Mouse (Mus musculus) kidney, adult 18-20 months (tissue): ENCODE data around the gene Coq10a.
A peak's percentile ranks its signal among the peaks of the same experiment; 100 is the strongest.

Experiments used
- DNase-seq: peaks from one replicate; pipeline ENCODE4 v3.0.0; 2021

The Coq10a gene

GRCm38 (mm10) chr10:128382482-128382881, 13.7 kb upstream of the Coq10a start:
- DNase-seq = no peak

DNA sequence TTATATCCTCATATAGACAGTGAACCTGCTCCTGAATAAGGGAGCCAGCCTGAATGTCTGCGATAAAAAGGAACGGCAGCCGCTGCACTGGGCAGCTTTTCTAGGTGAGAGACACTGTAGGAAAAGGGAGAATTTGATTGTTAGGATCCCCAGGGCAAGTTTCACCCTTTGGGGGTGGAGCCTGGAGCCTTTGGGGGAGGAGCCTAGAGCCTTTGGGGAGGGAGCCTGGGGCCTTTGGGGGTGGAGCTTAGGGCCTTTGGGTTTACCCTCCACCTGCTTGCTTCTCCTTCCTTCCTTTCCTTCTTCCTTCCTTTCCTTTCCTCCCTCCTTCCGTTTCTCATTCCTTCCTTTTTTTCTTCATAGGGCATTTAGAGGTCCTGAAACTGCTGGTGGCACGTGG, 11.8 kb upstream of the Coq10a start:
- peak; percentile 32 for DNase-seq

DNA sequence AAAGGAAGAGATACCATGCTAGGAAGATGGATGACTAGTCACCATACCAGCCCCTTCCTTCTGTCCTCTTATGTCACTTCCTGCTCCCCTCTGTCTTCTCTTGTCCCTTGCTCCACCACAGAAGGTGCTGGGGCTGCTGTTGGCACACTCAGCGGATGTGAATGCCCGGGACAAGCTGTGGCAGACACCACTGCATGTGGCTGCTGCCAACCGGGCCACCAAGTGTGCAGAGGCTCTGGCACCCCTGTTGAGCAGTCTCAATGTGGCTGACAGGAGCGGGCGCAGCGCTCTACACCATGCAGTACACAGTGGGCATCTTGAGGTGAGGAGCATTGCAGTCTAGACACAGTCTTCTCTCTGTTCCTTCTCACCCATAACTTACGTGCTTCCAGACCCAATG, 10.5 kb upstream of the Coq10a start:
- no peak for DNase-seq

DNA sequence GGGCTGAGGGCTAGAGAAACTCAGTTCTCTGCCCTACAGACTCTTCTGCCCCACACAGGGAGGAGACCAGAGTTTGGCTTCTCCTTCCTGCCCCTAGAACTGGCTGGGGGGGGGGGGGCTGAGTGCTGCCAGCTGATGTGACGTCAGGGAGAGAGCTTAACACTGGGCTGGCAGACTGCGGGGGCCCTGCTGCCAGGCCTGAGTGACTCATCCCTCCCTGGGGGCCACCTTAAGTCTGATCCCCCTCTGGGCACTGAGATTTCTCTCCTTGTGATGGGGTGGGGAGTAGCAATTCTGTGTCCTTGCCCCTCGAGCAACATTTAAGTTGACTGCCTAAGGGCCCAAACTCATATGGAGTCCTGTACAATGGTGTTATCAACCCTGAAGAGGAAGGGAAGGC, 9.7 kb upstream of the Coq10a start:
- no peak for DNase-seq

GRCm38 (mm10) chr10:128377940-128378448, 9.2 kb upstream of the Coq10a start:
- DNase-seq = no peak

DNA sequence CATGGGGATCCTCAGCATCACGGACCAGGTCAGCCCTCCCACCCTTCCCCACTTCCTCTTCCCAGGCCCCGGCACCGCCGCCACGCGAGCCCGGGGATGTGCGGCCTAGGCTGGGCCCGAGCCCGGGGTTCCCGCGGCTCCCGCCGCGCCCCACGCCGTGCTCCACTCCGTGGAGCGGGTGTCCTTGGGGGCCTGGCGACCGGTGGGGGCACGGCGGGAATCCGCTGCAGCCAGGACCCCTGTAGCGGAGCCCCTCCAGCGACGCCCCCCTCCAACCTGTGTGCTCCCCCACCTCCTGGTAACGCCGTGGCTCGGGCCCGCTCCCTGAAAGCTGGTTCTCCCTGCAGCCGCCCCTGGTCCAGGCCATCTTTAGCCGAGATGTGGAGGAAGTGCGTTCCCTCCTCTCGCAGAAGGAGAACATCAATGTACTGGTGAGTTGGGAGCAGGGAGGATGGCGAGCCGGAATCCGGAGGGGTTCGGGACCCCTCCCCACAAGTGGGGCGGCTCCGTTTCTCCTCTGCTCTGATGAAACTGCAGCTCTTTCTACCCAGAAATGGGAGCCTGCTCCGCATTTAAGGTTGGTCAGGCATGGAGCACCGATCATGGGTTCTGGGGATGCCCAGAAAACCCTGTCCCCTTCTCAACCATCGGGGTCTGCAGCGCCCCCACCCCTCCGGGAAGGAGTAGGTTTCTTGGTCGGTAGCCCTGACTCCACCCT, 8.6 kb upstream of the Coq10a start:
- no peak for DNase-seq

DNA sequence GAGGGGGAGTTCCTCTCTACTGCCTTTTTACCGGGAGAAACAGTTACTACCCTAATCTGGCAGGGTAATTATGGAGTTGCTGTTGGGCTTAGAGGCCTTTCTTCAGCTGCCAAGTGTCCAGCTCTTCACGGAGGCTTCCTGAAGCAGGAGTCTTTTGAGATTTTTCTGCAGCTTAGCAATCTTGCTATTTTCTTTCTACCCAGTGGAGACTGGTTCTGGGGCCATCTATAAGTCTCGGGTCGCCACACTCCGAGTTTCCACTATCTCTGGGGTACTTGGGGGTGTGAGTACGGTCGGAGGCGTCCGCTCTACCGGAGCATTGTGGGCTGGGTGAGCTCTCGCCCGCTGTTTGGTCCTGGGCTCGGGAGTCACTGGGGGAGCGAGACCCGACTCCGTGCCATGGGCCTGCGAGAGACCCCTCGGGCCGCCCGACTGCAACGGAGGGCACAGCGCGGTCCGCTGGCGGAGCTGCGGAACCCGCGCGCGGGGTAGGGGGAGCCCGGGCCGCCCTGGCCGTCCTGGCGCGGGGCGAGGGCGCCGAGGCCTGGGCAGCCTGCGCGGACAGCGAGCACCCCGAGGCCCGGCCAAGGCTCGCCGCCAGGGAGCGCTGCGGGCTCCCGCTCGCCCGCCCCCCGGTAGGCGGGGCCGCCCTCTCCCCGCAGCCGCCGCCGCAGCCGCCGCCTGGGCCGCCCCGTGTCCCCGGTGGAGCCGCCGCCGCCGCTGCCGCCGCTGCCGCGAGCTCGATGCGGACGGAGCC, 7.8 kb upstream of the Coq10a start, which contains the start of gene Ankrd52:
Ankrd52 (plus strand) TSS at position 661 of the 757 bp plus-strand sequence.
- peak; percentile 91 for DNase-seq

DNA sequence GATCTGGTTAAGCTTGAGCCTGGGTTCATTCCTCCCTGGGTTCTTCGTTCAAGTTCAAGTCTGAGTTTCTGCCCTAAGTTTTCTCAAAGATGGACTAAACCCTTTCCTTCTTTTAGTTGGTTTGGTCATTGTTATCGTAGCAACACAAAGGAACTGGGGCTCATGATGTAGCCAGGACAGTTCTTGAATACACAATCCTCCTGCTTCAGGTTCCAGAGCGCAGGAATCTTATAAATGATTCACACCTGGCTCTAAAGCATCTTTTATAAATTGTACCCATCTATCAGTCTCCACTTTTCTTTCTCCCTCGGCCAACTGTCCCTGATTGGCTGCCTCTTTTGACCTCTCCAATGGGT, 7.3 kb upstream of the Coq10a start:
- DNase-seq = no peak

DNA sequence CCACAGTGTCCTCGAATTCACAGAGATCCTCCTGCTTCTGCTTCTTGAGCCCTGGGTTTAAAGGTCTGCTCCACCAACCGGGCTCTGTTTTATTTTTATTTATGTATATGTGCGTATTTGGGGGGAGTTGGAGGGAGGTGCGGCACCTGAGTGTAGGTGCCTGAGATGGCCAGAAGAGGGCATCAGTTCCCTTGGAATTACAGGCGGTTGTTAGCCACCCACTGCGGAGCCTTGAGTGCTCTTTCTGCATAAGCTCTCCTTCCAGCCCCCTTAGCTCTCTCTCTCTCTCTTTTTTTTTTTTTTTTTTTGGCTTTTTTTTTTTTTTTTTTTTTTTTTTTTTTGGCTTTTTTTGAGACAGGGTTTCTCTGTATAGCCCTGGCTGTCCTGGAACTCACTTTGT, 5.6 kb upstream of the Coq10a start:
- DNase-seq = no peak

- DNase-seq = no peak
Observed at GRCm38 (mm10) chr10:128372989-128373748, 4.4 kb upstream of the Coq10a start.

DNA sequence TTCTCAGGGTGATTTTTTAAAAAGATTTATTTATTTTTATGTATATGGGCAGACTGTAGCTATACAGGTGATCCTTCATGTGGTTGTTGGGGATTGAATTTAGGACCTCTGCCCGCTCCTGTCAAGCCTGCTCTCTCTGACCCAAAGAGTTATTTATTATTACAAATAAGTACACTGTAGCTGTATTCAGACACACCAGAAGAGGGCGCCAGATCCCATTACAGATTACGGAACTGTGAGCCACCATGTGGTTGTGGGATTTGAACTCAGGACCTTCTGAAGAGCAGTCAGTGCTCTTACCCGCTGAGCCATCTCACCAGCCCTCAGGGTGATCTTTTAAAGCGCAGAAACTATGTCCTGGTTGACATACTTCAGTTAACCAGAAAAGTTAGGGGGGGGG, 3.3 kb upstream of the Coq10a start:
- no peak for DNase-seq

GRCm38 (mm10) chr10:128370601-128371000, 1.8 kb upstream of the Coq10a start:
- no peak for DNase-seq

DNA sequence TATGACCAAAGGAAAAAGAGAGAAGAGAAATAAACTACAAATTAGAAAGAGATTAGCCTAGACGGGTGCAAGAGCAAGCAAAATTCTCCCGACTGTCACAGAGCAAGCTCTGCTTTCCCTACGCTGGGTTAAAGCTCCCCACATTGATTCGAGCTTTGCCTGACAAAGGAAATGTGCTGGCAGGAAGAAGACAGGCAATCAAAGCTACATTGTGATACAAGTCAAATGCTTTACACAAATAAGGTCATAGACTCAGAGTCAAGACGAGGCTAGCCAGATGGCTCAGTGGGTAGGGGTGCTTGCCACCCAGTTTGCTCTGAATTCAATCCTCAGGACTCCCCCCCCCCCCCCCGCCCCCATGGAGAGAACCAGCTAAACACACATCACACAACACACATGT, 1.2 kb upstream of the Coq10a start:
- DNase-seq = no peak

- DNase-seq = no peak
Observed at GRCm38 (mm10) chr10:128369599-128369998, 802 bp upstream of the Coq10a start.

DNA sequence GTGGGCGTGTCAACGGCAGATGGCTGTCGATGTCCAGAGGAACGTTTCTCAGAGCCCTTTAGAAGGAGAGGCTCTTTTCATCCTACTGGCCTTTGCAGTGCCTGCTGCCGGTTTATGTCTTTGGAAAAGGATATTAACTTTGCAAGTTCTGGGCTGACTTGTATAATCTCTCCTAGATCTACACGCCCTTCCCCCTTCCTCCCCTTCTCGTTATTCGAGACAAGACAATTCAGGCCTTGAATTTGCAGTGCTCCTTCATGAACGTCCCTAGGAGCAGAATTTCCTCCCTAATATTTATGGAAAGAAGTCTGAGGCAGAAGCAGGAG, 384 bp upstream of the Coq10a start:
- DNase-seq = no peak

- no peak for DNase-seq
Observed at GRCm38 (mm10) chr10:128367899-128368401, 847 bp downstream of the Coq10a start.

GRCm38 (mm10) chr10:128362568-128362967, 6.2 kb downstream of the Coq10a start:
- DNase-seq = peak; percentile 30

GRCm38 (mm10) chr10:128361836-128362235, 7.0 kb downstream of the Coq10a start:
- DNase-seq = no peak

DNA sequence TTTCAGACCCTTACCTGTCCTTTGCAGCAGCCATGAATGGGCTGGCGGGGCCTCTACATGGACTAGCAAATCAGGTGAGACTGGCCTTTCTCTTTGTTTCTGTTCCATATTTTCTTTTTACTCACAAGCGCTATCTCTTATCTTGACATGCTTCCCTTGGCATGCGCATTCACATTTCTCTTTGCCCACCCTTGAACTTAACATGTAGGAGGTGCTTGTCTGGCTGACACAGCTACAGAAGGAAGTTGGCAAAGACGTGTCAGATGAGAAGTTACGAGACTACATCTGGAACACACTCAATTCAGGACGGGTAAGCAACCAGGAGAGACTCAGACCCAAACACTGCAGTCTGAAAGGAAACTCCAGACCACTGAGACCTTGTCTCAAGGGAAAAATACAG, 9.6 kb downstream of the Coq10a start:
- no peak for DNase-seq

DNA sequence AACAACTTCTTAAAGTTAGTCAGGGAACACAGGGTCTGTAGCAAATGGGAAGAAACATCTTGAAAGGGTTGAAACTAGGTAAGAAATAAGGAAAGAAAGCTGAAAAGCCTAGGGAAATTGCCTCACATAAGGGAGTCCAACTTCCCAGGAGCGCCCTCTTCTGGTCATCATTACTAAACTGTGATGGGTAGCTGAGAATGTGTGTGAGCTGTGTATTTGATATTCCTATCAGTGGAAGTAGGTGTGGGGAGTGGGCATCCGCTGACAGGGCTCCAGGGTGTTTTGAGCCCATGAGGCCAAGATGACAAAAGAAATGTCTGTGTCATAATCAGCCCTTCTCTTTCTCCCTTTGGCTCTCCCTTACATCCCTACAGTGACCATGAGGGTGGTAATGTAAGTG, 10.0 kb downstream of the Coq10a start:
- peak; percentile 61 for DNase-seq

GRCm38 (mm10) chr10:128347541-128347940, 21.3 kb downstream of the Coq10a start:
- DNase-seq = no peak

- DNase-seq = peak; percentile 74
Observed at GRCm38 (mm10) chr10:128344568-128345275, 24.1 kb downstream of the Coq10a start.

GRCm38 (mm10) chr10:128343436-128343835, 25.4 kb downstream of the Coq10a start:
- DNase-seq = no peak
